Mouse (Mus musculus): ENCODE measurements around the gene Gtf2ird2. TPM values are rescaled to one million over a fixed set of nuclear protein-coding genes. Genes with fewer than 3 reads are reported as not detected.

The Gtf2ird2 gene
- polyA plus RNA-seq, 1 experiment = 0.41 TPM

DNA sequence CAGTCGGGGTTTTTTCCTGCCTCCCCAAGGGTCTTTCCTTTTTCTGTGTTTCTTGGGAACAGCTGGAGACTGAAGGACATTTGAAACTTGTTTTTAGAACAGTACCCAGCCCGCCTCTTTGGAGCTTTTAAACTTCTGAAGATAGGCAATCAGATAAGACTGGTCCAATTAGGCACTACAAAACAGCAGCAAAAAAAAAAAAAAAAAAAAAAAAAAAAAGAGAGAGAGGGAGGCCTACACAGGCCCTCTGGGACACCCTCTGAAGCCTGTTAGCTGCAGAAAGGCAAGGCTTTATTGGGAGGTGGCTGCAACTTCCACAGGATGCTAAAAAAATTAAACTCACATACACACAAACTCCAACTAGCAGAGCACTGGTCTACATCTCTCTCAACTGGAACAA, 82.1 kb downstream of the Gtf2ird2 start:
- no peaks in the 10 kb centered on the region for H3K27me3 ChIP-seq (ENCODE audit: control insufficient read depth)
- no peaks in the 10 kb centered on the region for H3K9me3 ChIP-seq (ENCODE audit: control insufficient read depth, low read length)
- H3K4me3 ChIP-seq (replicated peaks) = no peak overlapping the region
- no peak for TF ChIP-seq TAL1 (IDR thresholded peaks at IDR 0.05; ENCODE audit: low read length)
- TF ChIP-seq GATA1 (IDR thresholded peaks at IDR 0.05; ENCODE audit: low read length) = no peak
- peaks cover 88% of the 10 kb centered on the region for H3K36me3 ChIP-seq (ENCODE audit: control insufficient read depth)
- no peaks in the 10 kb centered on the region for H3K4me1 ChIP-seq (ENCODE audit: control insufficient read depth)

DNA sequence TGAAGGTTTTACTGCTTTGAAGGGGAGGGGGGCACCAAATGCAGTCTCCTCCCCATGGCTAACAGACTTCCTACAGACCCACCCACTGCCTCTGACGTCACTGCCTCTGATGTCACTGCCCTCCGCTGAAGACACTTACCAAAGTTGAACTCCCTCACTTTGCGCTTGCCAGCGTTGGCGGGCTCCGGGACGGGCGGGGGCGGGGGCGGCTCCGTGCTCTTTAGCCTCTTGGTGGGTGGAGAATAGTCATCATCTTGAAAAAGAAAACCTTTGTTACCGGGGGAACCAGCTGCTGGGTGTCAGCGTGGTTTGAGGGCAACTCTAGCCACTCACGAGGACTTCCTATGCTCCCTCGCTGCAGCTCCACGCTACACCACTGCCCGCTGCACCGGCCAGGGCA, 82.6 kb downstream of the Gtf2ird2 start:
- TF ChIP-seq TAL1 (IDR thresholded peaks at IDR 0.05; ENCODE audit: low read length) = no peak
- no peak for TF ChIP-seq GATA1 (IDR thresholded peaks at IDR 0.05; ENCODE audit: low read length)
- no peaks in the 10 kb centered on the region for H3K9me3 ChIP-seq (ENCODE audit: control insufficient read depth, low read length)
- H3K36me3 ChIP-seq (ENCODE audit: control insufficient read depth) = peaks cover 88% of the 10 kb centered on the region
- H3K27me3 ChIP-seq (ENCODE audit: control insufficient read depth) = no peaks in the 10 kb centered on the region
- no peaks in the 10 kb centered on the region for H3K4me1 ChIP-seq (ENCODE audit: control insufficient read depth)
- no peak overlapping the region for H3K4me3 ChIP-seq (replicated peaks)

DNA sequence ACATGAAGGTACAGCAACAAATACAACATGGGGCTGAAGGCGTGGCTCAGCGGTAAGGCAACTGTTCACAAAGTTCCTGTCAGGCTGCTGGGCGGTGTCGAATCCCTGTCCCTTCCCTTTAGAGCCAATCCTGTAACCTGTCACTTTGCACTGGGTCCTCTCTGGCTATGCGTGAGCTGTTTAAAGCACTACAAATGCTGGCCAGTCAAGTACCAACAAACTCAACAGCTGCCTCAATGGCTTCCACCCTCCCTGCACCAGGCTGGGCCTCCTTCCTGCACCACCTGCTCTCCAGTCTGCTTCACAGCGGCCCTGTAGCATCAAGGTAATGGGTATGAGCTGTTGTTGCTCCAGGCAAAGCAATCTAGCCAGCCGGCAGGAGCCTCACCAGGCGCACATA, 84.9 kb downstream of the Gtf2ird2 start:
- H3K36me3 ChIP-seq (ENCODE audit: control insufficient read depth) = peaks cover 89% of the 10 kb centered on the region
- H3K9me3 ChIP-seq (ENCODE audit: control insufficient read depth, low read length) = no peaks in the 10 kb centered on the region
- no peak for TF ChIP-seq TAL1 (IDR thresholded peaks at IDR 0.05; ENCODE audit: low read length)
- TF ChIP-seq GATA1 (IDR thresholded peaks at IDR 0.05; ENCODE audit: low read length) = no peak
- no peak overlapping the region for H3K4me3 ChIP-seq (replicated peaks)
- H3K4me1 ChIP-seq (ENCODE audit: control insufficient read depth) = no peaks in the 10 kb centered on the region
- H3K27me3 ChIP-seq (ENCODE audit: control insufficient read depth) = no peaks in the 10 kb centered on the region

DNA sequence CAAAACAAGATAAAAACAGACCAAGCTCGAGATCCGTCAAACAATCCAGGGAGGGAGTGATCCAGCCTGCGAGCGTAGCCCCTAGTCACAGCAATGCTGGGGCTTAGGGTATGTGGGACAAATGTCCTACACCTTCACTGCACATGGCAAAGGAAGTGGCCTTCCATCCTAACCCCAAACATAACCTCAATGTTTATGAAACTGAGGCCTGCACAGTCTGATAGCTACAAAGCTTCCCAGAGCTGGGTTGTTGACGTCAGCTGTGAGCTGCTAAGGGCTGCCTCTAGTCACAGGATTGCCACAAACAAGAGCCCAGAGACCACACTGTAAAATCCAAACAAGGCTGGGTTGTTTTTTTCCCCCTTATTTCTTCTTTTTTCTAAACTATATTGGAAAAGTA, 85.9 kb downstream of the Gtf2ird2 start:
- no peak for TF ChIP-seq TAL1 (IDR thresholded peaks at IDR 0.05; ENCODE audit: low read length)
- no peak for TF ChIP-seq GATA1 (IDR thresholded peaks at IDR 0.05; ENCODE audit: low read length)
- peaks cover 88% of the 10 kb centered on the region for H3K36me3 ChIP-seq (ENCODE audit: control insufficient read depth)

DNA sequence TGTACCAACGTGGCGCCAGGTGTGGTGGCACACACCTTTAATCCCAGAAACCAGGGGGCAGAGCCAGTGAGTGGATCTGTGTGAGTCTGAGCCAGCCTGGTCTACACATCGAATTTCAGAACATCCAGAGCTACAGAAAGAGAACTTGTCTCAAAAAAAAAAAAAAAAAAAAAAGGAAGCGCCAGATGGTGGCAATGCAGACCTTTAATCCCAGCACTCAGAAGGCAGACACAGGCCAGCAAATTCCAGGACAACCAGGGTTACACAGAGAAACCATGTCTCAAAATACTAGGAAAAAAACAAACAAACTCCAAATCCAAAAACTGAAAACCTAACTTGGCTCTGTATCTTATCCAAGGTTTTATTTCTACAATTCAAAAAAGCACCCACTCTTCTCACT, 86.7 kb downstream of the Gtf2ird2 start:
- no peak overlapping the region for H3K4me3 ChIP-seq (replicated peaks)
- TF ChIP-seq GATA1 (IDR thresholded peaks at IDR 0.05; ENCODE audit: low read length) (no peak), TAL1 (IDR thresholded peaks at IDR 0.05; ENCODE audit: low read length) (no peak)
- H3K9me3 ChIP-seq (ENCODE audit: control insufficient read depth, low read length) = no peaks in the 10 kb centered on the region
- H3K36me3 ChIP-seq (ENCODE audit: control insufficient read depth) = peaks cover 89% of the 10 kb centered on the region
- H3K4me1 ChIP-seq (ENCODE audit: control insufficient read depth) = peaks cover 2% of the 10 kb centered on the region; the same call in 1 of the 2 replicates
- H3K27me3 ChIP-seq (ENCODE audit: control insufficient read depth) = no peaks in the 10 kb centered on the region

More for the DNA sequence above, 85.9 kb downstream of the Gtf2ird2 start:
- Histone ChIP-seq H3K27me3 (ENCODE audit: control insufficient read depth) (no peaks in the 10 kb centered on the region), H3K4me3 (replicated peaks) (no peak overlapping the region), H3K9me3 (ENCODE audit: control insufficient read depth, low read length) (no peaks in the 10 kb centered on the region), H3K4me1 (ENCODE audit: control insufficient read depth) (no peaks in the 10 kb centered on the region)

DNA sequence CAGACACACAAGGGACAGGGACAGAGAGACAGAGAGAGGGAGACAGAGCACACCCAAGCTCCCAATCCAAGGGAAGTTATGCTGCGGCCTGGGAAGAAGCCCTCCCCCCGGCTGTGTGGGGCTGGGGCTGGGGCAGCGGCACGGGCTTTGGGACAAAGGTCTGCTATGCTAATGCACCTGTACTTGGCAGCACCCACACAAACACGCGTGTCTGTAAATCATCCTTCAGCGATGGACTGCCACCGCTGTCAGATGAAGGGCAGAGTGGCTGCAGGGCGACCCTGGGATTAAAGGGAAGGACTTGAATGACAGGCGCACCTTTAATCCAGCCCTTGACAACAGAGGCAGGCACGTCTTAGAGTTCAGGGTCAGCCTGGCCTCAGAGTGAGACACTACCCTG, 87.6 kb downstream of the Gtf2ird2 start:
- TF ChIP-seq TAL1 (IDR thresholded peaks at IDR 0.05; ENCODE audit: low read length) = no peak
- no peak for TF ChIP-seq GATA1 (IDR thresholded peaks at IDR 0.05; ENCODE audit: low read length)
- Histone ChIP-seq H3K9me3 (ENCODE audit: control insufficient read depth, low read length) (no peaks in the 10 kb centered on the region), H3K36me3 (ENCODE audit: control insufficient read depth) (peaks cover 88% of the 10 kb centered on the region), H3K4me3 (replicated peaks) (no peak overlapping the region), H3K4me1 (ENCODE audit: control insufficient read depth) (peaks cover 2% of the 10 kb centered on the region; the same call in 1 of the 2 replicates), H3K27me3 (ENCODE audit: control insufficient read depth) (no peaks in the 10 kb centered on the region)

DNA sequence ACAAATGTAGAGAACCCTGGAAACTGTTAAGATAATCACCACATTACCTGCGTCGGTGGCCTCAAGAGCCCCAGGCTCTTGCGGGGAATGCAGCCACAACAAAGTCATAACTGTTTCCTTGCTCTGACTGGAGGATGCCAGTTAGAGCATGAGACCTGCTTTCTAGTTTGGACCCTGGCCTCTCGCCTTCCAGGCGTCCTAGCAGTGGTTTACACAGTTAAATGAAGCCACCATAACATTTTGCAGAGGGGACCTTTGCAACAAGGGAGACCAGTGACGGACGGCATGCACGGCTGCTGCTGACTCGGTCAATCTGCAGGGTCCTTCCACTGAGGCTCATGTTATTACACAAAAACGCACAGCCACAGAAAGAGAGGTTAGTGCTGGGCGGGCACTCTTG, 88.9 kb downstream of the Gtf2ird2 start:
- Histone ChIP-seq H3K4me3 (replicated peaks) (no peak overlapping the region), H3K9me3 (ENCODE audit: control insufficient read depth, low read length) (no peaks in the 10 kb centered on the region), H3K36me3 (ENCODE audit: control insufficient read depth) (peaks cover 88% of the 10 kb centered on the region), H3K27me3 (ENCODE audit: control insufficient read depth) (no peaks in the 10 kb centered on the region), H3K4me1 (ENCODE audit: control insufficient read depth) (peaks cover 2% of the 10 kb centered on the region; the same call in 1 of the 2 replicates)
- TF ChIP-seq GATA1 (IDR thresholded peaks at IDR 0.05; ENCODE audit: low read length) (no peak), TAL1 (IDR thresholded peaks at IDR 0.05; ENCODE audit: low read length) (no peak)

DNA sequence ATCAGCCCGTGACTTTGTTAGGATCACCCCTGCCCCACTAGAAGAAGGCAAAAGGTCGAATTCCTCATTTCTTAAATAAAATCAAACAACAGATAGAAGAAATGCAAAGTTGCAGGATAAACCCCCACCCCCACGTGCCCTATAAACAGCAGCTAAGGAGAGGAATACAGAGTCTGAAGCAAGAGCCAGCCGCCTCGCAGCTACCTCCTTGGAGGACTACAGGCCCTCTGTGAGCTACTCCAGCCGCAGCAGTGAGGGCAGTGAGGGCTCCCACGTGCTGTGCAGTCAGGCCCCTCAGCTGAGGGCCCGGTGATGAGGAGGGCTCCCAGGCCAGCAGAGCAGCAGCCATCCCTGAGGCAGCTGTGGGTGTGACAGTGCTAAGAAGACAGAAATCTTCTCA, 89.9 kb downstream of the Gtf2ird2 start:
- Histone ChIP-seq H3K4me1 (ENCODE audit: control insufficient read depth) (peaks cover 2% of the 10 kb centered on the region; the same call in 1 of the 2 replicates), H3K4me3 (replicated peaks) (no peak overlapping the region), H3K27me3 (ENCODE audit: control insufficient read depth) (no peaks in the 10 kb centered on the region), H3K36me3 (ENCODE audit: control insufficient read depth) (peaks cover 89% of the 10 kb centered on the region), H3K9me3 (ENCODE audit: control insufficient read depth, low read length) (no peaks in the 10 kb centered on the region)
- TF ChIP-seq TAL1 (IDR thresholded peaks at IDR 0.05; ENCODE audit: low read length) (no peak), GATA1 (IDR thresholded peaks at IDR 0.05; ENCODE audit: low read length) (no peak)

Other genes with a start within 250 kb of the Gtf2ird2 start
- 0.01 TPM in 1 of 2 replicates, not detected in the other for gene Castor2, start 84.3 kb upstream of the Gtf2ird2 start, polyA plus RNA-seq (2012)
- gene Rcc1l, start 7.2 kb upstream of the Gtf2ird2 start, polyA plus RNA-seq (2012) = 0.21 and 0.41 TPM in 2 replicates
- gene Ncf1, start 45.6 kb downstream of the Gtf2ird2 start, polyA plus RNA-seq (2012) = 0.16 and 0.26 TPM in 2 replicates
- 4.1 and 4.4 TPM in 2 replicates for gene Gtf2i, start 130.7 kb downstream of the Gtf2ird2 start, polyA plus RNA-seq (2012)